Mouse (Mus musculus): Measurements from ENCODE around the gene Ttl.

DNA sequence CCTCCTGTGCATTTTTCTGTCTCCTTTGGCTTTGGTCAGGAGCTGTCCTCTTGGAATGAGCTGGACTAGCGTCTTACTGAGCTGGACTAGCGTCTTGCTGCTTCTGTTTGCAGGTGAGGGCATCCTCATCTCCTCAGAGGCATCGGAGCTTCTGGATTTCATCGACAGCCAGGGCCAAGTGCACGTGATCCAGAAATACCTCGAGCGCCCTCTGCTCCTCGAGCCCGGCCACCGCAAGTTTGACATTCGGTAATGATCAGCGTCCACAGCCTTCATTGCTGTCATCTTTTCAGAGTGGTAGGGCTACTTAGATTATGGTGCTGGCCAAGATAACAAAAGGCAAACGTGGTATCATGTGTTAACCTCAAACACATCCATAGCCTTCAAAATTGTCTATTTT lies 15.4 kb downstream of the Ttl start:
- TF ChIP-seq CTCF (IDR thresholded peaks at IDR 0.05; ENCODE audit: borderline replicate concordance, control insufficient read depth, extremely low read depth, insufficient read depth, low read length, poor library complexity) = no peak
- TF ChIP-seq POLR2A (IDR thresholded peaks at IDR 0.05; ENCODE audit: control insufficient read depth, extremely low read depth, insufficient read depth, low read length, poor library complexity) = no peak
